Mouse (Mus musculus): ENCODE data around the gene Vdr.

GRCm38 (mm10) chr15:97836153-97836893 is 74.1 kb downstream of the Vdr start:
- TF ChIP-seq POLR2A (IDR thresholded peaks at IDR 0.05; ENCODE audit: low read depth, low read length) (no peak), CTCF (IDR thresholded peaks at IDR 0.05; ENCODE audit: extremely low read depth, insufficient read length, insufficient replicate concordance, low read depth, low read length) (no peak)
